Mouse (Mus musculus) kidney, adult 10 weeks (tissue): Measurements from ENCODE around the gene Clptm1l. TPM values are rescaled to one million over a fixed set of nuclear protein-coding genes. Genes with fewer than 3 reads are reported as not detected.

Experiments used
- polyA plus RNA-seq: library from polyadenylated mRNA; stranded (reverse); fragments of 350-450 nt; fragmentation: Illumina TruSeq; extraction: RNeasy Lipid Tissue Mini Kit (QIAGEN cat#74804); gene quantifications from one replicate; pipeline ENCODE4 v1.2.3, GENCODE M21; 2014; ENCODE audit warnings: low read depth, low replicate concordance

Gene Clptm1l
- polyA plus RNA-seq, result 87.5 TPM

GRCm38 (mm10) chr13:73603522-73604155 is at the start of gene Clptm1l:
Clptm1l (plus strand) TSS chr13:73604006.

GRCm38 (mm10) chr13:73626745-73627549 is 23.1 kb downstream of the Clptm1l start, which contains the start of gene Tert:
Tert (plus strand) TSS chr13:73626911.

Other genes with a start within 250 kb of the Clptm1l start
- 3.6 TPM for gene Lpcat1, start 136.8 kb upstream of the Clptm1l start, polyA plus RNA-seq
- not detected for gene Slc6a3, start 67.3 kb upstream of the Clptm1l start, polyA plus RNA-seq
- 1.1 TPM for gene Tert, start 22.9 kb downstream of the Clptm1l start, polyA plus RNA-seq
- 486 TPM for gene Slc6a18, start 74.0 kb downstream of the Clptm1l start, polyA plus RNA-seq
- gene Slc6a19, start 100.9 kb downstream of the Clptm1l start, polyA plus RNA-seq, result 149 TPM
- 9.5 TPM for gene Slc12a7, start 129.1 kb downstream of the Clptm1l start, polyA plus RNA-seq
- 0.53 TPM for gene Nkd2, start 243.6 kb downstream of the Clptm1l start, polyA plus RNA-seq